Mouse (Mus musculus) hindbrain, embryonic 11.5 days (tissue): ENCODE measurements around the gene Tmem237. TPM values are rescaled to one million over a fixed set of nuclear protein-coding genes. Genes with fewer than 3 reads are reported as not detected.

ENCODE experiments used
- ATAC-seq: fragments of 200-750 bp; cut with Nextera tagmentation; 2 replicates; pipeline ENCODE4 v1.8.0; 2017; ENCODE audit warnings: mild to moderate bottlenecking, moderate TSS enrichment, moderate library complexity; ENCODE audit not compliant: low FRiP score
- DNase-seq: peaks from one replicate; pipeline ENCODE4 v3.0.0-alpha.2; 2015; ENCODE audit warnings: low spot score
- H3K27ac ChIP-seq: fragments of 300-500 bp; sonication (generic); 2 replicates; pipeline ENCODE4 v1.5.1; 2014; ENCODE audit warnings: mild to moderate bottlenecking, low read depth, low read length
- H3K27me3 ChIP-seq: fragments of 300-500 bp; sonication (generic); 2 replicates; pipeline ENCODE4 v1.6.1; 2014; ENCODE audit warnings: mild to moderate bottlenecking, low read length, moderate library complexity, mixed read lengths; ENCODE audit not compliant: control insufficient read depth, insufficient read depth
- H3K36me3 ChIP-seq: fragments of 300-500 bp; sonication (generic); 2 replicates; pipeline ENCODE4 v1.6.1; 2014; ENCODE audit warnings: mild to moderate bottlenecking, low read length, moderate library complexity, mixed read lengths; ENCODE audit not compliant: control insufficient read depth, insufficient read depth
- H3K4me1 ChIP-seq: fragments of 300-500 bp; sonication (generic); replicated peaks from 2 replicates; pipeline ENCODE4 v1.6.1; 2014; ENCODE audit warnings: low read length, mixed read lengths; ENCODE audit not compliant: control insufficient read depth, insufficient read depth
- H3K4me2 ChIP-seq: fragments of 300-500 bp; sonication (generic); replicated peaks from 2 replicates; pipeline ENCODE4 v1.6.1; 2014; ENCODE audit warnings: mild to moderate bottlenecking, low read depth, low read length
- H3K4me3 ChIP-seq: fragments of 300-500 bp; sonication (generic); 2 replicates; pipeline ENCODE4 v1.5.1; 2014; ENCODE audit warnings: low read depth, low read length
- H3K9ac ChIP-seq: fragments of 300-500 bp; sonication (generic); 2 replicates; pipeline ENCODE4 v1.6.1; 2014; ENCODE audit warnings: low read depth, low read length
- H3K9me3 ChIP-seq: fragments of 300-500 bp; sonication (generic); 2 replicates; pipeline ENCODE4 v1.6.1; 2016; ENCODE audit warnings: low read length; ENCODE audit not compliant: control insufficient read depth
- WGBS: fragments of 180-500 bp; shearing (Covaris S2); extraction: QIAGEN DNeasy Blood & Tissue Kit; methylation state at CpG from one replicate; pipeline ENCODE4 v1.1.7; 2014; 5-methylcytosine and 5-hydroxymethylcytosine counted together
- polyA plus RNA-seq: library from polyadenylated mRNA; unstranded; fragments of >200 nt; fragmentation: Nextera tagmentation; extraction: Ambion mirVana; gene quantifications from 2 replicates; pipeline ENCODE4 v1.2.1, GENCODE M21; 2014

Tmem237 gene
- polyA plus RNA-seq, 1 experiment from 2014 or later = 48.1 TPM

- no peak overlapping the region for H3K9ac ChIP-seq
- H3K27me3 ChIP-seq = no peaks in the 10 kb centered on the region
- ATAC-seq (no peak), DNase-seq (no peak)
- H3K9me3 ChIP-seq = no peaks in the 10 kb centered on the region
- H3K27ac ChIP-seq = no peak overlapping the region
- 84% methylated on average over 6 of the region's 6 CpGs for WGBS
- H3K36me3 ChIP-seq = peaks cover 2% of the 10 kb centered on the region; the same call in 1 of the 2 replicates
- no peak overlapping the region for H3K4me2 ChIP-seq
- H3K4me3 ChIP-seq = no peak overlapping the region
- no peaks in the 10 kb centered on the region for H3K4me1 ChIP-seq
Measured at GRCm38 (mm10) chr1:59161396-59161795, 41.2 kb upstream of the Tmem237 start.

GRCm38 (mm10) chr1:59160871-59161270, 40.7 kb upstream of the Tmem237 start:
- no peak overlapping the region for H3K27ac ChIP-seq
- no peak for ATAC-seq
- H3K27me3 ChIP-seq = no peaks in the 10 kb centered on the region
- no peak for DNase-seq
- no peaks in the 10 kb centered on the region for H3K9me3 ChIP-seq
- H3K4me3 ChIP-seq = no peak overlapping the region
- H3K4me1 ChIP-seq = no peaks in the 10 kb centered on the region
- H3K4me2 ChIP-seq = no peak overlapping the region
- no peak overlapping the region for H3K9ac ChIP-seq
- H3K36me3 ChIP-seq = no peaks in the 10 kb centered on the region
- 84% methylated on average over 6 of the region's 6 CpGs for WGBS

- no peak overlapping the region for H3K4me2 ChIP-seq
- no peak overlapping the region for H3K27ac ChIP-seq
- no peaks in the 10 kb centered on the region for H3K27me3 ChIP-seq
- DNase-seq (no peak), ATAC-seq (no peak)
- H3K9me3 ChIP-seq = no peaks in the 10 kb centered on the region
- H3K4me3 ChIP-seq = no peak overlapping the region
- H3K36me3 ChIP-seq = no peaks in the 10 kb centered on the region
- WGBS = 82% methylated on average over 3 of the region's 3 CpGs
- no peaks in the 10 kb centered on the region for H3K4me1 ChIP-seq
- no peak overlapping the region for H3K9ac ChIP-seq
Measured at GRCm38 (mm10) chr1:59159136-59159535, 38.9 kb upstream of the Tmem237 start.

GRCm38 (mm10) chr1:59158498-59158897, 38.3 kb upstream of the Tmem237 start:
- ATAC-seq = no peak

GRCm38 (mm10) chr1:59157846-59158245, 37.6 kb upstream of the Tmem237 start:
- H3K9me3 ChIP-seq = no peaks in the 10 kb centered on the region
- no peak overlapping the region for H3K9ac ChIP-seq
- no peaks in the 10 kb centered on the region for H3K27me3 ChIP-seq
- H3K27ac ChIP-seq = no peak overlapping the region
- 86% methylated on average over 4 of the region's 4 CpGs for WGBS
- H3K36me3 ChIP-seq = no peaks in the 10 kb centered on the region
- no peak overlapping the region for H3K4me2 ChIP-seq
- ATAC-seq (no peak), DNase-seq (no peak)
- H3K4me1 ChIP-seq = no peaks in the 10 kb centered on the region
- no peak overlapping the region for H3K4me3 ChIP-seq

More at GRCm38 (mm10) chr1:59158498-59158897, 38.3 kb upstream of the Tmem237 start:
- Histone ChIP-seq H3K27ac (no peak overlapping the region), H3K4me1 (no peaks in the 10 kb centered on the region), H3K9me3 (no peaks in the 10 kb centered on the region), H3K4me2 (no peak overlapping the region), H3K4me3 (no peak overlapping the region), H3K27me3 (no peaks in the 10 kb centered on the region), H3K36me3 (no peaks in the 10 kb centered on the region), H3K9ac (no peak overlapping the region)
- no peak for DNase-seq
- WGBS = 86% methylated on average over 7 of the region's 7 CpGs

- DNase-seq (no peak), ATAC-seq (no peak)
- no peak overlapping the region for H3K27ac ChIP-seq
- no peaks in the 10 kb centered on the region for H3K9me3 ChIP-seq
- no peaks in the 10 kb centered on the region for H3K4me1 ChIP-seq
- 82% methylated on average over 4 of the region's 4 CpGs for WGBS
- H3K27me3 ChIP-seq = no peaks in the 10 kb centered on the region
- no peak overlapping the region for H3K4me3 ChIP-seq
- H3K9ac ChIP-seq = no peak overlapping the region
- H3K4me2 ChIP-seq = no peak overlapping the region
- H3K36me3 ChIP-seq = no peaks in the 10 kb centered on the region
Measured at GRCm38 (mm10) chr1:59152346-59152745, 32.1 kb upstream of the Tmem237 start.

- no peak for ATAC-seq
- 89% methylated on average over 5 of the region's 5 CpGs for WGBS
- no peaks in the 10 kb centered on the region for H3K36me3 ChIP-seq
- DNase-seq = no peak
- H3K9ac ChIP-seq = no peak overlapping the region
- no peak overlapping the region for H3K27ac ChIP-seq
- no peaks in the 10 kb centered on the region for H3K27me3 ChIP-seq
- no peaks in the 10 kb centered on the region for H3K9me3 ChIP-seq
- H3K4me3 ChIP-seq = no peak overlapping the region
- no peaks in the 10 kb centered on the region for H3K4me1 ChIP-seq
- no peak overlapping the region for H3K4me2 ChIP-seq
Measured at GRCm38 (mm10) chr1:59150542-59150941, 30.3 kb upstream of the Tmem237 start.

- ATAC-seq (no peak), DNase-seq (peak; percentile 12)
- Histone ChIP-seq H3K36me3 (no peaks in the 10 kb centered on the region), H3K27me3 (no peaks in the 10 kb centered on the region), H3K4me2 (no peak overlapping the region), H3K9me3 (no peaks in the 10 kb centered on the region), H3K27ac (no peak overlapping the region), H3K4me3 (no peak overlapping the region), H3K4me1 (no peaks in the 10 kb centered on the region), H3K9ac (no peak overlapping the region)
- WGBS = 81% methylated on average over 10 of the region's 10 CpGs
Measured at GRCm38 (mm10) chr1:59144543-59144942, 24.3 kb upstream of the Tmem237 start.

- H3K9me3 ChIP-seq = no peaks in the 10 kb centered on the region
- H3K36me3 ChIP-seq = no peaks in the 10 kb centered on the region
- ATAC-seq (no peak), DNase-seq (peak; percentile 72)
- no peaks in the 10 kb centered on the region for H3K4me1 ChIP-seq
- H3K4me2 ChIP-seq = no peak overlapping the region
- H3K4me3 ChIP-seq = no peak overlapping the region
- no peak overlapping the region for H3K27ac ChIP-seq
- H3K27me3 ChIP-seq = no peaks in the 10 kb centered on the region
- no peak overlapping the region for H3K9ac ChIP-seq
Measured at GRCm38 (mm10) chr1:59142809-59143208, 22.6 kb upstream of the Tmem237 start.
